Mouse (Mus musculus): ENCODE measurements at regions not wholly inside any gene's neighbourhood (a gene's known extent, or its start where the extent isn't known, plus 50 kb on each side); places are given as distances from the start of the nearest gene placed in this dataset.
"Not testable (repeated sequence)": the region's sequence is repeated elsewhere in the genome, so short reads cannot be mapped to it uniquely, and the experiment has no call there.

DNA sequence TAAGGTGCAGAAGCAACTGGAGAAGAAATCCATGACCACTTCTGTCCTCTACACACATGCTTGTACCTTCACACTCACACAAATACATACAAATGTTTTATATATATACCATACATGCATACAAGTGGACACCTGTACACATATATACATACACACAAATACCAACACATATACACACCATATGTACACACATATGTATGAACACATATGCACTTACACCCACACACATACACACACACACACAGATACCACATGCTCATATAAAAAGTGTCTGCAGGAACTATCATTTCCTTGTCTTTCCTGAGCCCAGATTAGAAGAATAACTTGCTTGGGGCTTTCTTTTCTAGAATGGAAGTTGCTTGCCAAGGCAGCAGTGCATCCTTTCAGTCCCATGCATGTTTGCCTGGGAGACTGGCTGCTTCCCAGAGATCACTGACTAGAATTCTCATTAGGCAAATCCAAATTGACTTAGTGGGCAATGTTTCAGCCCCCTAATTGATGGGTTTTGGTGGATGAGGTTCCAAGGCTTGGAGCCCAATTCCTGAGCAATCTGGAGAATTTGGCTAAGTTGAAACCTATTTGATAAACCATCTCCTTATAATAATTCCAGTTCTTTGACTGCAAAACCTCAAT, 169.2 kb upstream of the Hddc2 start:
- DNase-seq (ENCODE audit: low spot score in 2 of 2): no peak

DNA sequence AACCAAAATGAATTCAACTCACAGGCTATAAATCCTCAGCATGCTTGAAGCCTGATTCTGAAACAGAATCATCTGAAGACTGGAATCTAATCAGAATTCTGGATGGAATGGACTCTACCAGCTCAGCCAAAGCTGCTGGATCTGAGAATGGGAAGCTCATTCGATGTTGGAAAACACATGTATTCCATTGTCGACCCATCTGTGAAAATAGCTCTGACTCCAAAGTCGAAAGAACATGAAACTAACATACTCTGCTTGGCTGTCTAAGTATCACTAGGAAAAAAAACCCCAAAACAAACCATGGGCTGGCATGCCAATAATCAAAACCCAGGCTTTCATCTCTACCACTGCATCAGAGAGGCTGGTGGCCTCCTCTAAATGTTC, 168.7 kb upstream of the Hddc2 start:
- no peak for DNase-seq (ENCODE audit: low spot score in 2 of 2)

DNA sequence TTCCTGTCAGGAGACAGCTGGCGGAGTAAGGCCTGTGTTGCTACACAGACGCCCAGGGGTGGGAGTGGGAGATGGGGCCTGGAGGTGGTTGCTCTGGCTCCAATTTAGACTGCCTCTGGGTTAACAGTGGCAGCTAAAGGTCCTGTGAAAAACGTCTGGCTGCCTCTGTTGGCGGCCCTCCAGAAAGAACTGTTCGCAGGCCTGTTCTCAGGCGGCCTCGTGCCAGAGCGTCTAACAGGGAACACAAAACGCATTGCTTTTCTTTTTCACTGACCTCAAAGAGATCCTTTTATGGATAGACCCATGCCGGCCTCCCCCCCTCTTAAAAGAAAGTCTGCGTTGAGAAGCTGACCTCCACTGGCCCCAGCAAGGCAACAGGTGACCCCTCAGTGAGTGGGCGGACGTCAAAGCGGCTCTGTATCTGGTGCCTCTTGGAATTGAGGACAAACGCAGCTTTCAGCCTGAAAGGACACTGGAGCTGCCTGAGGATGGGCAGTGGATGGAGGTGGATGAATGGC, 140.0 kb upstream of the Hddc2 start:
- DNase-seq (ENCODE audit: low spot score in 2 of 2): peak; percentile 57 to 68

DNA sequence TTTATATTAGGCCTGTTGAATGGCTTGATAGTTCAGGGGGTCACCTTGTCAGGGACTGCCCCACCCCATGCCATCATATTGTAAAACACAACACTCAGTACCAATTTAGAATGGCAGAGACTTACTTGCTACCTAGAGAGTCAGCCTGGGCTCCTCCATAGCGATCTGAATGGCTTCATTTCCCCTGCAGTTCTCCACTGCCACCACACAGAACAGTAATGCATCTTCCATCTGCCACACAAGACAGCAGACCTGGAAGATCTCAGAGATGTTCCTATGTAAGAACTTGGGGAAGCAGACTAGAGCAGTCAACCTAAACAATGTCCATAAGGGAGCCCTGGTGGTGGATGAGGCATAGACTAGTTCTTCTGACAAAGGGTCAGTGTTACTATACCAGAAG, 123.6 kb upstream of the Hddc2 start:
- DNase-seq (ENCODE audit: low spot score in 2 of 2): no peak

DNA sequence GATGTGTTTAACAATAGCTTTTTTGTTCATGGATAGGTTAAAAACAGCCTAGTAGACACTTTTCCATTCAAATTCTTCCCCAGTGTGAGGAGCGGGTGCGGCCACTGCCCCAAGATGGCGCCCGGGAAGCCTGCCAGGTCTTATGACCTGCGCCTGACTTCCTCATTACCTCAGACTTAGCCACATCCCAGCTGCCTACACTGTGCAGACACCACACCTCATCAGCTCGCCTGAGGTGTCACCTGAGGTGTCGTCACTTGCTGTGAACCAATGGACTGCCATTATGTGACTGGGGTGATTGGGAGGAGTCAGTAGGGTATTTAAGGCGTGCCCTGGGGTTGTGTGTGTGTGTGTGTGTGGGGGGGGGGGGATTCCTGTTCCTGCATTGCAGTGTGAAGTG, 101.0 kb upstream of the Hddc2 start:
- DNase-seq (ENCODE audit: low spot score in 2 of 2): not testable (repeated sequence)

DNA sequence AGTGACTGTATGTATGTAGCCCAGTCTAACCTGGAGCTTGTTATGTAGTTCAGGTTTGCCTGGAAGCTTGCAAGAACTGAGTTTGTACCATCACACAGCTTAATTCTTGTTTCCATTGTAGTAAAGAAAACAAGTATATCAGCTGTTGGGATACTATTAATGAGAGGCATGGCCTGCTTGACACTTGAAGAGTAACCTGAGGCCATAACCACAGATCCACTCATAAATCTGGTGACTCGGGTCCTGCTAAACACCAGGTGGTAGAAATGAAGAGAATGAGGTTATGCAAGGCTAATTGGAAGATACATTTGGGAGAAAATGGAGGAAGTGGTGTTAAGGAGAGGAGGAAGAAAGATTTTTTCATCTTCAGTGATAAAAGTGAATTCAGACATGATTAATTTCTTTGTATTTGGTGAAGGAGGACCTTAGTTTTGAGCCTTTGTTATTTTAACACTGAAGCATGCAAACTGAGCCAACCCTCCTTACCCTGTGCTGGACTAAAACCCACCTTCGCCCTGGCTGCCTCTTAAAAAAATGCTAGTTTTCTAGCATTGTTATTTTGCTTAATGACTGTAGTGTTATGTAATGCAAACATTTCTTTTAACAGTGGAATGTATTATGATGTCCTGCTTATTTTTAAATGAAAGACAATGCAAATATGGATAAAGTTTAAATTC, 100.3 kb upstream of the Hddc2 start:
- DNase-seq (ENCODE audit: low spot score in 2 of 2): no peak

DNA sequence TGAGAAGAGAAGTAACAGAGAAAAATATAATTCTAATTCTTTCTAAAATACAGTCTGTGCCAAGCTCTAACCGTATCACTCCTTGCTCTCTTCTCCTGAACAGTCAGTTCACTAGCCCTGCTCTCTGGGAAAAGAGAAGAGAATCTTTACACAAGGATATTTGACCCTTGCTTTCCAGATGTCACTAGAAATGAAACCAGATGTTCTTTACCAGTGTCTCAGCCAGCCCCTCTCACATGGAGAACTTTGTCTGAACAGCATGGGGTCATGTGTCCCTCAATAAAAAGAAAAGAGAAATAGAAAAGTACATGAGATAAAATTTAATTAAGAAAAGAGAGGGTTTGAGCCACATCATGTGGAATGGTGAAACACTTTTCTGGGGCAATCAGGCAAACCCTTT, 91.3 kb upstream of the Hddc2 start:
- no peak for DNase-seq (ENCODE audit: low spot score in 2 of 2)

DNA sequence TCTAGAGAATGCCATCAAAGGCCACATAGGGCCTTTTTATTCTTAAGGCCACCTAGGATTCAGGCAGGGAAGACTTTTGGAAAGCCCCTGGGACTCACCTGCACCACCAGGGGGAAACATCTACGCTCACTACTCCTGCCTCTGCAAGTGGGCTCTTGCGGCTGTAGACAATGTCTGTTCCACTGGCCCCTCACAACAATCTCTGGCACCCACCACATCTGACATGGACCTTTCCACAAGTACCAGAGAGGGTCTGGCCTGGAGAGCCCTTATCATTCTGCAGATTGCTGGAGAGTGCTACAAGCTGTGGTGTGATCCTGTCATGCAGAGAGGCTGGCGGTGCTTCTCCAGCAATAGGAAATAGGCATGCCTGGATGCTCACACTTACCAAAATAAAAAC, 84.1 kb upstream of the Hddc2 start:
- DNase-seq (ENCODE audit: low spot score in 2 of 2): no peak

DNA sequence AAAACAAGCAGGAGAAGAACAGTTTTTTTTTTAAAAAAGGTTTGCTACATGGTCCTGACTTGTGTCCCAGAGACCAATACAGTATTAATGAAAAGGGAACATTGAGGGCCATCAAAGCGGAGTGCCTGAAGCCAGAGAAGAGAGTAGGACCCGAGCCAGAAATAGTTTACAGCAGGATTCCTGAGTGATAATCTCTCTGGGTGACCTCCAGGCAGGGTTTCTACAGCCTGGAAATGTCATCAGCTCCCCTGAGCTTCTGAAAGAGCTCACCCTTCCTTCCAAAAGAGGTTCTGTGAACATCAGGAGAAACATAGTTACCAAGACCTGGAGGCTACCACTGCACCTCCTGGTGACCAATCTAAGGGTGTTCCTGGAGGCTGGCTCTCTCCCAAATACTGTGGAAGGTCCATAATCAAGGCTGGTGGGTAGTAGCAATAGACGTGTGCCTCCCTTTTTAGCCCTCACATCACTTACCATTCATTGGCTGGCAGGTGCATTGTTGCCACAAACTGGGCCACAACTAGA, 70.7 kb upstream of the Hddc2 start:
- no peak for DNase-seq (ENCODE audit: low spot score in 2 of 2)

DNA sequence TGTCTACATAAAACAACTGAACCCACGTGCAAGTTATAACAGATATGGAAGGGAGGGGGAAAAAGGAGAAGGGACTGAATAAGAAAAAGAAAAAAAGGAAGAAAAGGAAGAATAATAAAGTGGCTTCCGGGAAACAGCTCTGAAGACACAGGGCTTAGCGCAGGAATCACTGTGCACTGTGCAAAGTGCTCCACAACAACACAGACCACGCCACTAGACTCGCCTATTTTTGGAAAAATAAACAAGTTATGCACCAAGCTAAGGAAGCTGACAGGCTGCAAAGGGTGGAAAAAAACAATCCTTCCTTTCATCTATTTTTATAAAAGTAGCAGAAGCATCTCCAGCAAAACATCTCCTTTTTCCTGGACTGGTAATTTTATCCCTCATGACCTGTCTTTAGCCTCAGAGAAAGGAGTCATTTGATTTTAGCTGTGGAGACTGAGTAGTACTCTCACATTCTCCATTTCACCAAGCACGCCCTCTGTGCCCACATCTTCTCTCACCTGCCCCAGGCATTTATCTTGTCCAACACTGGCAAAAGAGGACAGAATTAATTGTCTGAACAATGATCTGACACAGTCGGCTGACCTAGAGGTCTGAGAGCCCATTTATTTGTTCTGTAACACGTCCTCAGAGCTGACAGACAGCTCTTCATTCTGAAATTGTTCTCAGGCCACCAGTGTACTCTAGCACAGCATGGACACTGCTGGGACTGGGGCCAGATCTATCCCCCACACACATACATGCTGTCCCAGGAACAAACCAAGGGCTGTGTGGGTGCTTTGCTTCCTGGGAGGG, 60.4 kb upstream of the Hddc2 start:
- DNase-seq (ENCODE audit: low spot score in 2 of 2): no peak

DNA sequence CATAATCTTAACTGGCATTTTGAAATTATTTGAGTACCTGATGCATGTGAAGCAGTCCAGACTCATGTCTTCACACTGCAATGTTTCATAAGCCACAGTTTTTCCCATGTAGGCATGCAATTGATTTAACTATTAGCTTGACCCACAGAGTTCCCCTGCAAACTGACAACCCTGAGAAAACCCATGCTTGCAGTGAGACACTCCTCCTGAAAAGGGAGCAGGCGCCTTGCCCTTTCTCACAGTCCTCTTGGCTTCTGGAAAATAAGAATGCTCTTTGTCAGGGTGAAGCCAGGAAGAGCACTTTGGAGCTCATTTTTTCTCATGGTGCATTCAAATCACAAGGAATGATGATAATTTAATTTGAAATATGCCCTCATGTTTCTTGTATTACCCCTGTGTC, 56.2 kb upstream of the Hddc2 start:
- DNase-seq (ENCODE audit: low spot score in 2 of 2): no peak

DNA sequence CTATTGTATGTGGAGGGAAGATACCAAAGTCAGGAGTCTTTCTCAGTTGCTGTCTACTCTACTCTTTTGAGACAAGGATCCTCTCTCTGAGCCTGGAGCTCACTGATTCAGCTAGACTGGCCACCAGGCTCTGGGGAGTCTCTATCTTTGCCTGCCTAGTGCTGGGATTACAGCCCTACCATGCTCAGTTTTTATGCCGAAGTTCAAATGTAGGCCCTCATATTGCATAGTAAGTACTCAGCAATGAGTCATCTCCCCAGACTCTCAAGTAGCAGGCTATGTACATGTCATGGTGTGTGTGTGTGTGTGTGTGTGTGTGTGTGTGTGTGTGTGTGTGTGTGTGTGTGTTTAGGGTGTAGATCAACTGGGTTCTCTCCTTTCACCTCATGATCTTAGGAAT, 55.6 kb upstream of the Hddc2 start:
- no peak for DNase-seq (ENCODE audit: low spot score in 2 of 2)

DNA sequence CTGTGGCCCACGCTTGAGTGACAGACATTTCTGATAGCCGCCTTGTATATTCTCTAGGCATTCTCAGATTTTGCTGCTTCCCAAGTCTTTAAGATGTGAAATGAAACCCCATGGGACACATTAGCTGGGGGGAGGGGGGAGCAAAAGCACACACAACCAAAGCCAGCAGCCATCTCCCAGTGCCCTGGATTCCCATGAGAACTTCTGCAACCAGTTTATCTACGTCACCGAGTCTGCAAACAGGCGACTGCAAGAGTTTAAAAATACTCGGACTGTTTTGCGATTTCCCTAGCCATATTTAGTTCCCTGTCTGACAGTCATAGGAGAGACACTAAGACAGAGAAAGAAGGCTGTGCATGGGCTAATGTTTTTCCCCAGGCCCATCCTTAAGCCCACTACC, 52.3 kb upstream of the Hddc2 start:
- no peak for DNase-seq (ENCODE audit: low spot score in 2 of 2)

All from urinary bladder, postnatal 4 days (tissue).